Mouse (Mus musculus): Measurements from ENCODE around the gene Arl2bp. TPM values are rescaled to one million over a fixed set of nuclear protein-coding genes. Genes with fewer than 3 reads are reported as not detected.

The Arl2bp gene
- total and polyA plus RNA-seq, 2 experiments from 2014 or later = 136 to 183 TPM

GRCm38 (mm10) chr8:94695341-94695993, 29.1 kb downstream of the Arl2bp start:
- H3K4me1 ChIP-seq (ENCODE audit: insufficient read depth) = no peaks in the 10 kb centered on the region; the same call in 1 of the 2 replicates
- no peaks in the 10 kb centered on the region for H3K9me3 ChIP-seq (ENCODE audit: low read length)
- H3K36me3 ChIP-seq (ENCODE audit: insufficient read depth) = no peaks in the 10 kb centered on the region
- H3K9ac ChIP-seq = peak overlapping the region; percentile 39
- DNase-seq (no peak), ATAC-seq (peak; percentile 44)
- no peak overlapping the region for H3K27ac ChIP-seq (ENCODE audit: low read depth, low read length)
- no peak for TF ChIP-seq CTCF (IDR thresholded peaks at IDR 0.05; ENCODE audit: low read depth)
- WGBS = 2% methylated on average over 31 of the region's 31 CpGs
- H3K27me3 ChIP-seq (ENCODE audit: insufficient read depth, low read length) = peaks cover 26% of the 10 kb centered on the region
- peak overlapping the region; percentile 62 for H3K4me2 ChIP-seq (ENCODE audit: low read depth)
- H3K4me3 ChIP-seq (ENCODE audit: low read depth, low read length) = peak overlapping the region; percentile 43

DNA sequence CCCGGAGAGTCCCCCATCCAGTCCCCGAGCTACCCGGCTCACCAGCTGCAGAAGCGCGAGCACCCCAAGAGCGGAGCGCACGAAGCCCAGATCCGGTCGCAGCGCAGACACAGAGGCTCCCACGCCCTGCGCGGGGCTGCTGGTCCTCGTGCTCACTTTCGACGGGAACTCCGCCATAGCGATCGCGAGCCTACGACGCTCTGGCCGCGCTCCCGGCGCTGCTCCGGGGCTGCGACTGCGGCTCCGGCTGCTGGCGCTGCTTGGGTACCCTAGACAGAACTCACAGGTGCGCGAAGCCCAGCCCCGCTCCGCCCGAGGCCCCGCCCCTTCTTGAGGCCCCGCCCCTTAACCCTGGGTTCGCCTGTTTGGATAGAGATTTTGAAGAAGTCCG, 29.6 kb downstream of the Arl2bp start, which contains the start of gene Pllp:
Gene Pllp (minus strand): TSS at position 285 of the 391 bp plus-strand sequence.
- Histone ChIP-seq H3K9me3 (ENCODE audit: low read length) (no peaks in the 10 kb centered on the region), H3K36me3 (ENCODE audit: insufficient read depth) (no peaks in the 10 kb centered on the region), H3K9ac (peak within 1 kb of the TSS; percentile 39), H3K4me2 (ENCODE audit: low read depth) (peak within 1 kb of the TSS; percentile 62), H3K4me1 (ENCODE audit: insufficient read depth) (no peaks in the 10 kb centered on the region; the same call in 1 of the 2 replicates), H3K27ac (ENCODE audit: low read depth, low read length) (no peak within 1 kb of the TSS), H3K27me3 (ENCODE audit: insufficient read depth, low read length) (peaks cover 26% of the 10 kb centered on the region), H3K4me3 (ENCODE audit: low read depth, low read length) (peak within 1 kb of the TSS; percentile 43)
- DNase-seq (peak; percentile 67), ATAC-seq (peak; percentile 72)
- no peak for TF ChIP-seq CTCF (IDR thresholded peaks at IDR 0.05; ENCODE audit: low read depth)
- WGBS = 2% methylated on average over 41 of the region's 41 CpGs

- no peak overlapping the region for H3K4me3 ChIP-seq (ENCODE audit: low read depth, low read length)
- H3K27me3 ChIP-seq (ENCODE audit: insufficient read depth, low read length) = peaks cover 26% of the 10 kb centered on the region
- DNase-seq (no peak), ATAC-seq (no peak)
- WGBS = 49% methylated on average over 3 of the region's 3 CpGs
- no peaks in the 10 kb centered on the region for H3K36me3 ChIP-seq (ENCODE audit: insufficient read depth)
- H3K4me1 ChIP-seq (ENCODE audit: insufficient read depth) = no peaks in the 10 kb centered on the region; the same call in 1 of the 2 replicates
- H3K9ac ChIP-seq = no peak overlapping the region
- no peak overlapping the region for H3K4me2 ChIP-seq (ENCODE audit: low read depth)
- TF ChIP-seq CTCF (IDR thresholded peaks at IDR 0.05; ENCODE audit: low read depth) = no peak
- no peak overlapping the region for H3K27ac ChIP-seq (ENCODE audit: low read depth, low read length)
- no peaks in the 10 kb centered on the region for H3K9me3 ChIP-seq (ENCODE audit: low read length)
Observed at GRCm38 (mm10) chr8:94696566-94696965, 30.2 kb downstream of the Arl2bp start.

DNA sequence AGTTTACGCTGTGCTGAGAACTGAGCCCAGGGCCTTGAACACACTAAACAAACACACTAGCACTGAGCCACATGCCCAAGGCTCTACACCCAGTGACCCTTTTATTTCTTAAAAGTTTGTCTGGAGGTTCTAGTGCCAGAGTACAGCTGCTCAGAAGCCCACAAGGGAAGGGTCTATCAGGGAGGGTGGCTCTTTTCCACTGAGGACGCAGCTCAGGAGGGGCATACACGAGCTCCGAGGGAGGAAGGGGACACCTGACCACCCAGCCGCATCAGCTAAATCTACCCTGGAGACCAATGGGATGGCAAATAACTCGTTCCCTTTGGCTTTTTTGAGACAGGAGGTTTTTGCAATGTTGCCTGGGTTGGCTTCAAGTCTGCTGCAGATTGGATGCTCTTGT, 31.6 kb downstream of the Arl2bp start:
- ATAC-seq (no peak), DNase-seq (no peak)
- no peak overlapping the region for H3K4me2 ChIP-seq (ENCODE audit: low read depth)
- 76% methylated on average over 6 of the region's 6 CpGs for WGBS
- H3K9me3 ChIP-seq (ENCODE audit: low read length) = no peaks in the 10 kb centered on the region
- no peak for TF ChIP-seq CTCF (IDR thresholded peaks at IDR 0.05; ENCODE audit: low read depth)
- H3K36me3 ChIP-seq (ENCODE audit: insufficient read depth) = no peaks in the 10 kb centered on the region
- H3K4me1 ChIP-seq (ENCODE audit: insufficient read depth) = no peaks in the 10 kb centered on the region; the same call in 1 of the 2 replicates
- H3K4me3 ChIP-seq (ENCODE audit: low read depth, low read length) = no peak overlapping the region
- H3K9ac ChIP-seq = no peak overlapping the region
- no peak overlapping the region for H3K27ac ChIP-seq (ENCODE audit: low read depth, low read length)
- peaks cover 26% of the 10 kb centered on the region for H3K27me3 ChIP-seq (ENCODE audit: insufficient read depth, low read length)

DNA sequence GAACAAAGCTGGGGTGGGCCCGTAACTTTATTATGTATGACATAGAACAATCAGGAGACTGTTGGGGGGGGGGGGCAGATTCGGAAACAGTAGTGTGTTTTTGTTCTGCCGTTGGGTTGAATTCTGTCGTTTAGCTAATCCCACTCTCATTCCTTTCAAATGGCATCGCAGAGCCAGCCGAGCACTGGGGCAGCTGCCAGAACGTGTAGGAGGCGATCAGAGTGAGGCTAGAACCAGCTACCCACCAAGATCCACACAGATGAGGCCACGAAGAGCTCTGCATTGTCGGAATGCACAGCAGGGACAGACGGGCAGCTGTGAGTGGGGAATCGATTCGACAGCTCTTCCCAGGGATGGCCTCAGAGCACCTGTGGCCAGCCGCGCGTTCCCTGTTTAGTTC, 33.0 kb downstream of the Arl2bp start:
- H3K9me3 ChIP-seq (ENCODE audit: low read length) = no peaks in the 10 kb centered on the region
- 43% methylated on average over 16 of the region's 16 CpGs for WGBS
- no peak overlapping the region for H3K4me3 ChIP-seq (ENCODE audit: low read depth, low read length)
- H3K4me2 ChIP-seq (ENCODE audit: low read depth) = no peak overlapping the region
- no peaks in the 10 kb centered on the region for H3K36me3 ChIP-seq (ENCODE audit: insufficient read depth)
- no peaks in the 10 kb centered on the region; the same call in 1 of the 2 replicates for H3K4me1 ChIP-seq (ENCODE audit: insufficient read depth)
- ATAC-seq = no peak
- peaks cover 19% of the 10 kb centered on the region for H3K27me3 ChIP-seq (ENCODE audit: insufficient read depth, low read length)
- DNase-seq = no peak
- H3K27ac ChIP-seq (ENCODE audit: low read depth, low read length) = no peak overlapping the region
- no peak overlapping the region for H3K9ac ChIP-seq
- no peak for TF ChIP-seq CTCF (IDR thresholded peaks at IDR 0.05; ENCODE audit: low read depth)

GRCm38 (mm10) chr8:94700421-94700935, 34.1 kb downstream of the Arl2bp start:
- no peaks in the 10 kb centered on the region for H3K36me3 ChIP-seq (ENCODE audit: insufficient read depth)
- no peak overlapping the region for H3K27ac ChIP-seq (ENCODE audit: low read depth, low read length)
- no peak for TF ChIP-seq CTCF (IDR thresholded peaks at IDR 0.05; ENCODE audit: low read depth)
- no peaks in the 10 kb centered on the region; the same call in 1 of the 2 replicates for H3K4me1 ChIP-seq (ENCODE audit: insufficient read depth)
- 83% methylated on average over 4 of the region's 4 CpGs for WGBS
- H3K4me2 ChIP-seq (ENCODE audit: low read depth) = no peak overlapping the region
- DNase-seq (no peak), ATAC-seq (no peak)
- H3K4me3 ChIP-seq (ENCODE audit: low read depth, low read length) = no peak overlapping the region
- H3K27me3 ChIP-seq (ENCODE audit: insufficient read depth, low read length) = peaks cover 9% of the 10 kb centered on the region
- H3K9ac ChIP-seq = no peak overlapping the region
- no peaks in the 10 kb centered on the region for H3K9me3 ChIP-seq (ENCODE audit: low read length)

DNA sequence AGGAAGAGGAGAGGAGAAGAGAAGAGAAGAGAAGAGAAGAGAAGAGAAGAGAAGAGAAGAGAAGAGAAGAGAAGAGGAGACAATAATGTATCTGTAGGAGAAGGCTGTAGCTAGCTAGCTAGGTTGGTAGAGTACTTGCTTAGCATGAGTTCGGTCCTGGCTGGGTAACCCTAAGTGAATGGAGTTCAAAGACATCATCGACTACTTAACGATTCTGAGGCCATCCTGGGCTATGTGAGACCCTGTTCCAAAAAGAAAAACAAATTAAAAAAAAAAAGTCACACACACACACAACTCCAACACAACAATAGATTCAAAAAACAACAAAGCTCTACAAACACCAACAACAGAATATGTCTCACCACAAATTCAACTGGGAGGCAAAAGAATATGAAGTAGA, 35.8 kb downstream of the Arl2bp start:
- Histone ChIP-seq H3K27me3 (ENCODE audit: insufficient read depth, low read length) (no peaks in the 10 kb centered on the region), H3K4me2 (ENCODE audit: low read depth) (no peak overlapping the region), H3K9ac (no peak overlapping the region), H3K9me3 (ENCODE audit: low read length) (no peaks in the 10 kb centered on the region), H3K36me3 (ENCODE audit: insufficient read depth) (no peaks in the 10 kb centered on the region), H3K4me3 (ENCODE audit: low read depth, low read length) (no peak overlapping the region), H3K4me1 (ENCODE audit: insufficient read depth) (peaks cover 3% of the 10 kb centered on the region; the same call in 1 of the 2 replicates), H3K27ac (ENCODE audit: low read depth, low read length) (no peak overlapping the region)
- WGBS = 60% methylated on average over 3 of the region's 3 CpGs
- ATAC-seq (no peak), DNase-seq (no peak)
- no peak for TF ChIP-seq CTCF (IDR thresholded peaks at IDR 0.05; ENCODE audit: low read depth)
